Mouse (Mus musculus) layer of hippocampus, adult 2 months (tissue): ENCODE data around the gene Arhgap42. TPM values are rescaled to one million over a fixed set of nuclear protein-coding genes. Genes with fewer than 3 reads are reported as not detected.

ENCODE experiments used
- DNase-seq, 2 experiments: peaks; one replicate each; pipeline ENCODE4 v3.0.0; 2022; ENCODE audit warnings: low spot score in 2 of 2
- H3K27ac ChIP-seq: fragments of 200-600 bp; 2 replicates; pipeline ENCODE4 v1.8.1; 2022
- H3K4me3 ChIP-seq: fragments of 200-600 bp; 2 replicates; pipeline ENCODE4 v1.8.1; 2022; ENCODE audit warnings: mild to moderate bottlenecking
- CTCF ChIP-seq: fragments of 200-600 bp; conservative IDR thresholded peaks from 2 replicates; pipeline ENCODE4 v1.8.1; 2022; ENCODE audit warnings: antibody characterized with exemption, mild to moderate bottlenecking, moderate library complexity
- total RNA-seq, 2 experiments: library from RNA; stranded (reverse); gene quantifications; 2 replicates each; pipeline ENCODE4 v1.2.3; 2021

Gene Arhgap42
- total RNA-seq, 2 experiments from 2014 or later, result 7.5 to 8.1 TPM

GRCm38 (mm10) chr9:9107697-9108096, 131.2 kb downstream of the Arhgap42 start:
- no peak for DNase-seq
- H3K4me3 ChIP-seq, result no peak overlapping the region
- no peak for TF ChIP-seq CTCF
- H3K27ac ChIP-seq, result no peak overlapping the region

DNA sequence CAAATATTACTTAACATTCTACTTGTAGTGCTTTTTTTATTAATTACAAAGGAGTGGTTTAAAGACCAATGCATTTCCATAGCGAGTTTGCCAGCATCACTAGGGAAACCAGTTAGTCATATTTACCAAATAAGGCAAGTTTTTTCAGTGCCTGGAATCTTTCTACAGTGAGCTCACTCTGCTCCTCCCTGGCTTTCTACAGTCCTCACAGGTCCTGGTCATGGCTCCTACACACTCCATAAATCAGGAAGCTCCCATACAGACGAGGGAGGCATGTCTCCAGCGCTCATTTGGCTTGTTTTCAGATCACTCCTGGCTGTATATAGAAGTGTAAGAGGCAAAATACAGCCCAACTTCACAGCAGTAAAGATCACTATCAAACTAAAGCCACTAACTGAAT, 134.1 kb downstream of the Arhgap42 start:
- no peak for DNase-seq
- Histone ChIP-seq H3K4me3 (no peak overlapping the region), H3K27ac (no peak overlapping the region)
- no peak for TF ChIP-seq CTCF

DNA sequence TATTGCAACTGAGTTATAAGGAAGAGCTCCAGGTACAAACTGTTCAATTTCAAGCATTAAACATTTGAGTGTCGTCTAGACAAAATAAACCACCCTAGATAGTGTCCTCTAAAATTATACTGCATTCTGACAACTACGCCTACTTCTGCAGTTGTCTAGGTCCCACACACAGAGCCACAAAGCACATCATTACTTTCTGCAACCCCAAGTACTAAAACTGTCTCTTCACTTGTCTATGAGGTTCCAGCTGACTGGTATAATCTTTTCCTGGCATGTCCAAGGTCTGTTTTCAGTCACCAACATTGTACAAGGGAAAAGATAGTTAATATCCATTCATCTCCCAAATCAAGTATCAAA, 136.8 kb downstream of the Arhgap42 start:
- TF ChIP-seq CTCF, result no peak
- no peak overlapping the region for H3K27ac ChIP-seq
- no peak for DNase-seq
- H3K4me3 ChIP-seq, result no peak overlapping the region

GRCm38 (mm10) chr9:9101482-9102157, 137.3 kb downstream of the Arhgap42 start:
- Histone ChIP-seq H3K27ac (0 out of 2 replicates have a peak overlapping the region, but pooled peaks have one; percentile 18), H3K4me3 (no peak overlapping the region)
- TF ChIP-seq CTCF, result no peak
- DNase-seq, result no peak

DNA sequence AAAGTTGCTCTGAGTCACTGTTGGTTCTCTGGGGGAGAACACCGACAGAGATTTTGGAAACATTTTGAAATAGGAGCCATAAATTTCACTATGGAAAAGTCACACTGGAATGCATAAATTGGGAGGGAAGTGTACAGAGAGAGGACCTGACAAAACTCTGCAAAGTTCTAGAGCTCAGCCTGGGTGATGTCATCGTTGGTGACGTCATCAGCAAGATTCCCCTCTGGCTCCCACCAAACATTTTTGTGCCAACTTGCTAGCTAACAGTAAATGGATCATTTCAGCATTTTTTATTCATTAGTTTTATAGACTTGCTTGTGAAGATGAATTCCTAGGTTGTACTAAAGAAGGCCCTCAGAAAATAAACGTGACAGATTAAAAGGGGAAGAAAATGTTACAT, 137.8 kb downstream of the Arhgap42 start:
- no peak overlapping the region for H3K27ac ChIP-seq
- no peak for TF ChIP-seq CTCF
- no peak overlapping the region for H3K4me3 ChIP-seq
- no peak for DNase-seq

- TF ChIP-seq CTCF, result no peak
- DNase-seq, result no peak
- Histone ChIP-seq H3K4me3 (no peak overlapping the region), H3K27ac (no peak overlapping the region)
Measured at GRCm38 (mm10) chr9:9097835-9098234, 141.1 kb downstream of the Arhgap42 start.

GRCm38 (mm10) chr9:9096761-9097160, 142.1 kb downstream of the Arhgap42 start:
- no peak for TF ChIP-seq CTCF
- Histone ChIP-seq H3K27ac (no peak overlapping the region), H3K4me3 (no peak overlapping the region)
- no peak for DNase-seq

- Histone ChIP-seq H3K4me3 (no peak overlapping the region), H3K27ac (no peak overlapping the region)
- no peak for DNase-seq
- no peak for TF ChIP-seq CTCF
Measured at GRCm38 (mm10) chr9:9093096-9093495, 145.8 kb downstream of the Arhgap42 start.

DNA sequence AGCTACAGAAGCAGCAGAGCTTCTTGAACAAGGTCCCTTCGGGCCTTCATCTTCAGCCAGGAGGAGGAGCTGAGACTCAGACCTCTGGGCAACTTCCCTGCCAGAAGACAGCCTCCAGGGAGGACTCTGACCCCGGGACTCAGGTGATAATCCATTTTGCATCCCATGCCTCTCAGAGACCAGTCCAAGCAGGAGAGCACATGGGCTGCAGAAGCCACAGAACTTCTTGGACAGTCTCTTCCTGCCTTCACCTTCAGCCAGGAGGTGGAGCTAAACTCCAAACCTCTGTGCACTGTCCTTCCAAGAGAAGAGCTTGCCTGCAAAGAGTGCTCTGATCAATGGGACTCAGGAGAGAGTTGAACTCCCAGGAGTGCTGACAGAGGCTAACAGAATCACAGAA, 155.5 kb downstream of the Arhgap42 start:
- Histone ChIP-seq H3K4me3 (no peak overlapping the region), H3K27ac (no peak overlapping the region)
- TF ChIP-seq CTCF, result peak; percentile 56
- no peak for DNase-seq

DNA sequence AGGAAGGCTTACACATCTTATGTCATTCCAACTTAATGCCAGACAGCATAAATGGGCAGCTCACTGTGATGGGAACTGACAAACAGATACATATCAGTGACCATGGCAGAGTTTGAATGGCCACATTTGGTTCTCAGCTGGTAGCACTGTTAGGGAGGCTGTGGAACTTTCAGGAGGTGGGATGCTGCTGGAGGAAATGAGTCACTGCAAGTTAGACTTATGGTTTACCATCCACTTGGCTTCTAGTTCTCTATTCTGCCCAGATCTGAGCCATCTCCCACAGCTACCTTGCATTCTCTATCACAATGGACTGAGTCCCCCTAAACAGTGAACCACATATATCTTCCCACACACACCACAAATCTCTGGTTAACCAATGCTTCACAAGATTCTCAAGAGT, 186.0 kb downstream of the Arhgap42 start:
- DNase-seq, result no peak
- Histone ChIP-seq H3K27ac (no peak overlapping the region), H3K4me3 (no peak overlapping the region)
- no peak for TF ChIP-seq CTCF

DNA sequence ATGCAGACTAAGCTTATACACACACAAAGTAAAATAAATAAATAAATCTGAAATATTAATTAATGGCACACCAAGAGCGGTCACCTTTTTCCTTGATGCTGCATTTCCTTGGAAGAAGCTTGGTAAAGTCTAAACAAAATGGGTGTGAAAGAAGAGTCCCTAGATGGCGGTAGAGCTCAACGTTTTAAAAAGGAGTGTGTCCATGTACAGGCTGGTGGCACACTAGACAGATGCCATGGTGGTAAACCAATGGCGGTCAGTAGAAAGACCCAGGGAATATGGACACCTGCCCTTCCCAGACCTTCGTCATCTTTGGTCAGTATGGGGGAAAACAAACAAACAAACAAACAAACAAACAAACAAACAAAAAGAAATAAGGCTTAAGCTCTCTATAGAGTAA, 187.7 kb downstream of the Arhgap42 start:
- DNase-seq, result peak; percentile 42 to 49
- TF ChIP-seq CTCF, result peak; percentile 80

DNA sequence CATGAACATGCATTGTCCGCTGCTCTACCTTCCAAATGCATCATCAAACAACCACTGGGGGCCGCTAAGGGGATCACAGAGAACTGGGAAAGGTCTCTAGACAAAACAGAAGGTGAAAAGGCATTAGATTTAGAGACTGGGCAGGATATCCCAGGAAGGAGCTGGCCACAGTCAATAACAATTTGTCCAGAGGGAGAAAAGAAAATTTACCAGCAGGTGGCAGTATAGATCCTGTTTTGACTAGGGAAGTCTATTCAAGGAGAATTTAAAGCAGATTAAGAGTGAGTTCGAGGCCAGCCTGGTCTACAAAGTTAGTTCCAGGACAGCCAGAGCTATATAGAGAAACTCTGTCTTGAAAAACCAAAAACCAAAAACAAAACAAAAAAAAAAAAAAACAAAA, 189.7 kb downstream of the Arhgap42 start:
- Histone ChIP-seq H3K27ac (no peak overlapping the region), H3K4me3 (no peak overlapping the region)
- TF ChIP-seq CTCF, result peak; percentile 70
- DNase-seq, result no peak

More for the DNA sequence above, 187.7 kb downstream of the Arhgap42 start:
- no peak overlapping the region for H3K4me3 ChIP-seq
- H3K27ac ChIP-seq, result no peak overlapping the region

GRCm38 (mm10) chr9:9041009-9041408, 197.9 kb downstream of the Arhgap42 start:
- H3K27ac ChIP-seq, result no peak overlapping the region
- peak; percentile 41 to 47 for DNase-seq
- no peak for TF ChIP-seq CTCF
- H3K4me3 ChIP-seq, result no peak overlapping the region

- TF ChIP-seq CTCF, result no peak
- Histone ChIP-seq H3K27ac (no peak overlapping the region), H3K4me3 (no peak overlapping the region)
- DNase-seq, result no peak
Measured at GRCm38 (mm10) chr9:9037017-9037671, 201.8 kb downstream of the Arhgap42 start.
